Mouse (Mus musculus) liver, adult 2 months (tissue): Measurements from ENCODE around the gene Fam207a. TPM values are rescaled to one million over a fixed set of nuclear protein-coding genes. Genes with fewer than 3 reads are reported as not detected.

ENCODE experiments used
- DNase-seq: peaks from one replicate; pipeline ENCODE4 v3.0.0-alpha.2; 2011; ENCODE audit warnings: low read depth, low spot score; ENCODE audit errors: extremely low read depth
- H3K27ac ChIP-seq: fragments of 200-500 bp; replicated peaks from 2 replicates; pipeline ENCODE4 v1.5.1; 2012; ENCODE audit warnings: low read depth, mild to moderate bottlenecking, control low read depth, inconsistent platforms, low read length; ENCODE audit not compliant: insufficient read depth
- H3K27me3 ChIP-seq: fragments of 200-500 bp; 2 replicates; pipeline ENCODE4 v1.6.1; 2012; ENCODE audit warnings: mild to moderate bottlenecking, moderate library complexity, low read length, inconsistent platforms; ENCODE audit not compliant: control insufficient read depth, insufficient read depth
- H3K36me3 ChIP-seq: fragments of 200-500 bp; 2 replicates; pipeline ENCODE4 v1.6.1; 2012; ENCODE audit warnings: low read length, inconsistent platforms; ENCODE audit not compliant: control insufficient read depth, insufficient read depth
- H3K4me1 ChIP-seq: fragments of 200-500 bp; 2 replicates; pipeline ENCODE4 v1.6.1; 2011; ENCODE audit warnings: low read length; ENCODE audit not compliant: control insufficient read depth, insufficient read depth
- H3K4me3 ChIP-seq: fragments of 200-500 bp; 2 replicates; pipeline ENCODE4 v1.5.1; 2011; ENCODE audit warnings: low read depth, mild to moderate bottlenecking, control low read depth, low read length, moderate library complexity; ENCODE audit not compliant: insufficient read depth
- H3K79me2 ChIP-seq: fragments of 200-500 bp; 2 replicates; pipeline ENCODE4 v1.6.1; 2012; ENCODE audit warnings: inconsistent platforms, mild to moderate bottlenecking, low read length, moderate library complexity; ENCODE audit not compliant: control insufficient read depth, insufficient read depth
- H3K9ac ChIP-seq: fragments of 200-500 bp; 2 replicates; pipeline ENCODE4 v1.6.1; 2012; ENCODE audit warnings: low read depth, mild to moderate bottlenecking, control low read depth, inconsistent platforms, low read length
- CTCF ChIP-seq: fragments of 200-500 bp; IDR thresholded peaks from 2 replicates; pipeline ENCODE4 v1.5.1; 2011; ENCODE audit warnings: low read depth, low read length, control low read depth
- POLR2A ChIP-seq: fragments of 200-500 bp; IDR thresholded peaks from 2 replicates; pipeline ENCODE4 v1.6.1; 2011; ENCODE audit warnings: low read length, control low read depth; ENCODE audit not compliant: insufficient read depth; ENCODE audit errors: extremely low read depth
- WGBS: fragments of 180-500 bp; shearing (Covaris S2); methylation state at CpG from one replicate; pipeline ENCODE4 v1.1.7; 2018; 5-methylcytosine and 5-hydroxymethylcytosine counted together
- polyA plus RNA-seq: library from polyadenylated mRNA; depleted of rRNA; stranded (reverse); fragments of >200 nt; gene quantifications from 2 replicates; pipeline ENCODE4 v1.2.3, GENCODE M21; 2012
- total RNA-seq: library from RNA; depleted of rRNA; stranded (reverse); fragments of >200 nt; gene quantifications from 2 replicates; pipeline ENCODE4 v1.2.3, GENCODE M21; 2014

The Fam207a gene
- total and polyA plus RNA-seq, 2 experiments = 12.7 to 27.3 TPM

- DNase-seq = no peak
- H3K9ac ChIP-seq = no peak overlapping the region
- H3K4me3 ChIP-seq = no peak overlapping the region
- 67% methylated on average over 1 of the region's 1 CpGs for WGBS
- H3K36me3 ChIP-seq = no peaks in the 10 kb centered on the region
- H3K79me2 ChIP-seq = no peaks in the 10 kb centered on the region
- H3K27me3 ChIP-seq = no peaks in the 10 kb centered on the region
- H3K4me1 ChIP-seq = peaks cover 9% of the 10 kb centered on the region; the same call in 1 of the 2 replicates
- H3K27ac ChIP-seq = peak overlapping the region; percentile 61
- TF ChIP-seq POLR2A = no peak
- no peak for TF ChIP-seq CTCF
Measured at GRCm38 (mm10) chr10:77479972-77480371, 35.6 kb downstream of the Fam207a start.

GRCm38 (mm10) chr10:77476907-77477306 lies 38.7 kb downstream of the Fam207a start:
- Histone ChIP-seq H3K4me3 (no peak overlapping the region), H3K9ac (no peak overlapping the region), H3K36me3 (no peaks in the 10 kb centered on the region), H3K27me3 (no peaks in the 10 kb centered on the region), H3K4me1 (0 out of 2 replicates have a peak, but pooled peaks cover 7% of the 10 kb centered on the region), H3K79me2 (no peaks in the 10 kb centered on the region), H3K27ac (no peak overlapping the region; the same call in 1 of the 2 replicates)
- WGBS = 77% methylated on average over 3 of the region's 3 CpGs
- no peak for DNase-seq
- TF ChIP-seq CTCF (no peak), POLR2A (no peak)

GRCm38 (mm10) chr10:77472188-77472587 lies 43.4 kb downstream of the Fam207a start:
- H3K27ac ChIP-seq = no peak overlapping the region
- TF ChIP-seq POLR2A = no peak
- no peak for TF ChIP-seq CTCF

GRCm38 (mm10) chr10:77471512-77471911 lies 44.1 kb downstream of the Fam207a start:
- 71% methylated on average over 7 of the region's 7 CpGs for WGBS
- no peak for TF ChIP-seq CTCF
- no peak for TF ChIP-seq POLR2A
- no peak overlapping the region for H3K4me3 ChIP-seq

More at GRCm38 (mm10) chr10:77472188-77472587, 43.4 kb downstream of the Fam207a start:
- WGBS = 81% methylated on average over 5 of the region's 5 CpGs
- H3K79me2 ChIP-seq = no peaks in the 10 kb centered on the region
- no peak overlapping the region for H3K4me3 ChIP-seq
- no peaks in the 10 kb centered on the region for H3K36me3 ChIP-seq
- DNase-seq = no peak
- no peaks in the 10 kb centered on the region for H3K4me1 ChIP-seq
- no peak overlapping the region for H3K9ac ChIP-seq
- H3K27me3 ChIP-seq = no peaks in the 10 kb centered on the region

GRCm38 (mm10) chr10:77470763-77471162 lies 44.8 kb downstream of the Fam207a start:
- 78% methylated on average over 3 of the region's 3 CpGs for WGBS
- TF ChIP-seq POLR2A = no peak

More at GRCm38 (mm10) chr10:77471512-77471911, 44.1 kb downstream of the Fam207a start:
- H3K27ac ChIP-seq = no peak overlapping the region
- H3K27me3 ChIP-seq = no peaks in the 10 kb centered on the region
- no peaks in the 10 kb centered on the region for H3K79me2 ChIP-seq
- H3K9ac ChIP-seq = no peak overlapping the region
- no peaks in the 10 kb centered on the region for H3K4me1 ChIP-seq
- no peaks in the 10 kb centered on the region for H3K36me3 ChIP-seq
- no peak for DNase-seq

GRCm38 (mm10) chr10:77468675-77469074 lies 46.9 kb downstream of the Fam207a start:
- WGBS = 82% methylated on average over 4 of the region's 4 CpGs

More at GRCm38 (mm10) chr10:77470763-77471162, 44.8 kb downstream of the Fam207a start:
- H3K4me1 ChIP-seq = no peaks in the 10 kb centered on the region
- no peaks in the 10 kb centered on the region for H3K79me2 ChIP-seq
- H3K36me3 ChIP-seq = no peaks in the 10 kb centered on the region
- DNase-seq = no peak
- no peak overlapping the region for H3K27ac ChIP-seq
- H3K9ac ChIP-seq = no peak overlapping the region
- H3K27me3 ChIP-seq = no peaks in the 10 kb centered on the region
- H3K4me3 ChIP-seq = no peak overlapping the region

More at GRCm38 (mm10) chr10:77468675-77469074, 46.9 kb downstream of the Fam207a start:
- Histone ChIP-seq H3K27ac (no peak overlapping the region), H3K9ac (no peak overlapping the region), H3K4me3 (no peak overlapping the region), H3K4me1 (no peaks in the 10 kb centered on the region), H3K27me3 (no peaks in the 10 kb centered on the region), H3K79me2 (no peaks in the 10 kb centered on the region), H3K36me3 (no peaks in the 10 kb centered on the region)
- no peak for DNase-seq
- TF ChIP-seq CTCF = no peak
- TF ChIP-seq POLR2A = no peak
